In genomic region chr9:59694571-59695450, GRCm38 (mm10) we compare ENCODE assay signal across 15 mouse cellular contexts. TPM values are rescaled to one million over a fixed set of nuclear protein-coding genes. Genes with fewer than 3 reads are reported as not detected.
A peak's percentile ranks its signal among the peaks of the same experiment; 100 is the strongest.
DNase-seq lines count a peak whose midpoint lies in the region; ATAC-seq and TF ChIP-seq lines count a peak whose summit lies in the region.
"Had no signal": no experiment of that assay in that cellular context is flagged by ENCODE, and none has a peak within 500 bp of the region (broad histone marks: within the 10 kb centered on the region; RNA-seq: fewer than 3 reads in every experiment).

No protein-coding gene starts in this region.

- H3K4me2 ChIP-seq in embryonic facial prominence, embryonic 14.5 days (ENCODE audit: low read depth, low read length), result no peak overlapping the region
- H3K4me2 ChIP-seq in lung, embryonic 16.5 days (ENCODE audit: low read depth, low read length), result 0 out of 2 replicates have a peak overlapping the region, but pooled peaks have one; percentile 12
- H3K4me2 ChIP-seq in midbrain, embryonic 16.5 days (ENCODE audit: low read length), result no peak overlapping the region
- H3K4me2 ChIP-seq: hindbrain, embryonic 15.5 days had no signal

- no peak for DNase-seq in gastrocnemius, adult 2 months
- DNase-seq in gastrocnemius, postnatal 25 days, result no peak
- DNase-seq in 3134 (ENCODE audit: extremely low read depth, insufficient read length, low spot score), result peak; percentile 78
- DNase-seq in embryonic facial prominence, embryonic 14.5 days (ENCODE audit: low spot score), result no peak
- no peak for DNase-seq in cerebellum, adult 2 months
- DNase-seq in B cell, adult 2 months, result no peak
- DNase-seq: heart, adult 11 months; layer of hippocampus, postnatal 36 days; thymus, postnatal 4 days had no signal

- H3K9me3 ChIP-seq in embryonic facial prominence, embryonic 14.5 days (ENCODE audit: control insufficient read depth, low read length), result no peaks in the 10 kb centered on the region
- H3K9me3 ChIP-seq in lung, embryonic 16.5 days (ENCODE audit: control insufficient read depth, low read length), result no peaks in the 10 kb centered on the region
- no peaks in the 10 kb centered on the region for H3K9me3 ChIP-seq in midbrain, embryonic 16.5 days (replicated peaks; ENCODE audit: control insufficient read depth, low read length, poor library complexity, severe bottlenecking)
- H3K9me3 ChIP-seq: hindbrain, embryonic 15.5 days had no signal

- H3K27me3 ChIP-seq in embryonic facial prominence, embryonic 14.5 days (replicated peaks; ENCODE audit: control insufficient read depth, insufficient read depth, low read length), result no peaks in the 10 kb centered on the region
- no peaks in the 10 kb centered on the region for H3K27me3 ChIP-seq in lung, embryonic 16.5 days (ENCODE audit: control insufficient read depth, insufficient read depth, low read depth, low read length)
- H3K27me3 ChIP-seq in cerebellum, adult 2 months (ENCODE audit: control insufficient read depth, insufficient read depth, low read length), result no peaks in the 10 kb centered on the region
- no peaks in the 10 kb centered on the region for H3K27me3 ChIP-seq in midbrain, embryonic 16.5 days (ENCODE audit: control insufficient read depth, insufficient read depth, low read depth, low read length)
- H3K27me3 ChIP-seq: hindbrain, embryonic 15.5 days had no signal

- intact Hi-C loops in gastrocnemius, adult 2 months (cut with DNase I), result no loop called here

- no peak for TF ChIP-seq POLR2A in cerebellum, adult 2 months (IDR thresholded peaks at IDR 0.05; ENCODE audit: borderline replicate concordance, insufficient read depth, low read length)

- ATAC-seq in embryonic facial prominence, embryonic 14.5 days (ENCODE audit: low read depth), result no peak
- no peak for ATAC-seq in lung, embryonic 16.5 days (ENCODE audit: low read depth)
- ATAC-seq in midbrain, embryonic 16.5 days, result no peak
- ATAC-seq: forebrain, embryonic 16.5 days had no signal

- H3K4me1 ChIP-seq in embryonic facial prominence, embryonic 14.5 days (ENCODE audit: control insufficient read depth, insufficient read depth, low read length), result peaks cover 24% of the 10 kb centered on the region
- peaks cover 43% of the 10 kb centered on the region for H3K4me1 ChIP-seq in lung, embryonic 16.5 days (replicated peaks; ENCODE audit: control insufficient read depth, insufficient read depth, low read length)
- H3K4me1 ChIP-seq in cerebellum, adult 2 months (ENCODE audit: control insufficient read depth, insufficient read depth, low read length), result peaks cover 3% of the 10 kb centered on the region; the same call in 1 of the 2 replicates
- H3K4me1 ChIP-seq in midbrain, embryonic 16.5 days (ENCODE audit: control insufficient read depth, insufficient read depth, low read length), result no peaks in the 10 kb centered on the region; the same call in 1 of the 2 replicates

- H3K4me3 ChIP-seq in gastrocnemius, adult 2 months, result no peak overlapping the region
- no peak overlapping the region for H3K4me3 ChIP-seq in embryonic facial prominence, embryonic 14.5 days (ENCODE audit: low read depth, low read length)
- no peak overlapping the region for H3K4me3 ChIP-seq in lung, embryonic 16.5 days (ENCODE audit: low read length)
- no peak overlapping the region for H3K4me3 ChIP-seq in cerebellum, adult 2 months (replicated peaks; ENCODE audit: insufficient read depth, low read depth, low read length)
- no peak overlapping the region for H3K4me3 ChIP-seq in midbrain, embryonic 16.5 days (ENCODE audit: low read depth, low read length)
- H3K4me3 ChIP-seq: hindbrain, embryonic 15.5 days had no signal

- no peaks in the 10 kb centered on the region for H3K36me3 ChIP-seq in embryonic facial prominence, embryonic 14.5 days (ENCODE audit: control insufficient read depth, insufficient read depth, low read length)
- no peaks in the 10 kb centered on the region for H3K36me3 ChIP-seq in lung, embryonic 16.5 days (ENCODE audit: control insufficient read depth, insufficient read depth, low read length)
- no peaks in the 10 kb centered on the region for H3K36me3 ChIP-seq in midbrain, embryonic 16.5 days (ENCODE audit: control insufficient read depth, insufficient read depth, low read length)
- H3K36me3 ChIP-seq: hindbrain, embryonic 15.5 days had no signal

- 39% methylated on average over 16 of the region's 16 CpGs for WGBS in embryonic facial prominence, embryonic 14.5 days
- 31% methylated on average over 16 of the region's 16 CpGs for WGBS in lung, embryonic 16.5 days
- 67% methylated on average over 16 of the region's 16 CpGs for WGBS in cerebellum, adult 2 months
- 69% methylated on average over 16 of the region's 16 CpGs for WGBS in midbrain, embryonic 16.5 days

- H3K9ac ChIP-seq in embryonic facial prominence, embryonic 14.5 days (ENCODE audit: low read depth, low read length), result no peak overlapping the region
- no peak overlapping the region for H3K9ac ChIP-seq in lung, embryonic 16.5 days (ENCODE audit: low read length)
- no peak overlapping the region for H3K9ac ChIP-seq in midbrain, embryonic 16.5 days (ENCODE audit: low read depth, low read length)
- H3K9ac ChIP-seq: hindbrain, embryonic 15.5 days had no signal

- no peak for TF ChIP-seq CTCF in gastrocnemius, adult 2 months (IDR thresholded peaks at IDR 0.05)
- TF ChIP-seq CTCF in cerebellum, adult 2 months (IDR thresholded peaks at IDR 0.05; ENCODE audit: borderline replicate concordance, insufficient read depth, low read depth, low read length), result no peak

- H3K27ac ChIP-seq in gastrocnemius, adult 2 months, result peak overlapping the region; percentile 79
- H3K27ac ChIP-seq in embryonic facial prominence, embryonic 14.5 days (replicated peaks; ENCODE audit: low read depth, low read length), result peak overlapping the region; percentile 49; the same call in 1 of the 2 replicates
- peak overlapping the region; percentile 86 for H3K27ac ChIP-seq in lung, embryonic 16.5 days (ENCODE audit: low read length)
- no peak overlapping the region for H3K27ac ChIP-seq in cerebellum, adult 2 months (ENCODE audit: insufficient read depth, low read length)
- no peak overlapping the region for H3K27ac ChIP-seq in midbrain, embryonic 16.5 days (ENCODE audit: low read length)
- H3K27ac ChIP-seq: hindbrain, embryonic 15.5 days; kidney, postnatal 0 days had no signal

RNA-seq across cellular contexts. Expression of gene Gramd2, which starts 14.9 kb away (rescaled TPM):
- under 1 TPM; 0.11 to 0.13 TPM for total RNA-seq in gastrocnemius, adult 2 months (2021)
- total RNA-seq in gastrocnemius, postnatal 25 days (2021), result under 1 TPM in 1 of 2 experiments, not detected in 1; 0.27 TPM
- 4.5 and 5.4 TPM in 2 replicates for polyA plus RNA-seq in embryonic facial prominence, embryonic 14.5 days (2014; fragmentation: Nextera tagmentation; extraction: Ambion mirVana)
- polyA plus RNA-seq in lung, embryonic 16.5 days (2015; fragmentation: Nextera tagmentation; extraction: Ambion mirVana), result 11.0 and 13.2 TPM in 2 replicates
- 2.6 and 3.0 TPM in 2 replicates for polyA plus RNA-seq in cerebellum, adult 2 months (2012; rRNA removed)
- 5.1 and 6.1 TPM in 2 replicates for polyA plus RNA-seq in midbrain, embryonic 16.5 days (2015; fragmentation: Nextera tagmentation; extraction: Ambion mirVana)
- total RNA-seq: megakaryocyte progenitor cell, adult 5-6 weeks had no signal

RNA-seq across cellular contexts. Expression of gene Pkm, which starts 38.6 kb away (rescaled TPM):
- total RNA-seq in gastrocnemius, adult 2 months (2021), result 1,000 to 10,000 TPM; 2,556 to 3,331 TPM
- 1,000 to 10,000 TPM; 2,850 to 2,853 TPM for total RNA-seq in gastrocnemius, postnatal 25 days (2021)
- 1,005 and 1,158 TPM in 2 replicates for polyA plus RNA-seq in embryonic facial prominence, embryonic 14.5 days (2014; fragmentation: Nextera tagmentation; extraction: Ambion mirVana)
- 1,125 and 1,193 TPM in 2 replicates for polyA plus RNA-seq in lung, embryonic 16.5 days (2015; fragmentation: Nextera tagmentation; extraction: Ambion mirVana)
- polyA plus RNA-seq in cerebellum, adult 2 months (2012; rRNA removed), result 2,306 and 2,370 TPM in 2 replicates
- polyA plus RNA-seq in midbrain, embryonic 16.5 days (2015; fragmentation: Nextera tagmentation; extraction: Ambion mirVana), result 962 and 996 TPM in 2 replicates

RNA-seq across cellular contexts. Expression of gene Senp8, which starts 55.7 kb away (rescaled TPM):
- total RNA-seq in gastrocnemius, adult 2 months (2021), result 10 to 100 TPM in 1 of 2 experiments, 1 to 10 TPM in 1; 9.1 to 13.4 TPM
- 1 to 10 TPM; 8.9 to 9.2 TPM for total RNA-seq in gastrocnemius, postnatal 25 days (2021)
- 10.0 and 12.3 TPM in 2 replicates for polyA plus RNA-seq in embryonic facial prominence, embryonic 14.5 days (2014; fragmentation: Nextera tagmentation; extraction: Ambion mirVana)
- 9.1 and 9.9 TPM in 2 replicates for polyA plus RNA-seq in lung, embryonic 16.5 days (2015; fragmentation: Nextera tagmentation; extraction: Ambion mirVana)
- polyA plus RNA-seq in cerebellum, adult 2 months (2012; rRNA removed), result 6.1 TPM in 2 replicates
- 12.0 and 12.6 TPM in 2 replicates for polyA plus RNA-seq in midbrain, embryonic 16.5 days (2015; fragmentation: Nextera tagmentation; extraction: Ambion mirVana)

RNA-seq across cellular contexts. Expression of gene Myo9a, which starts 55.9 kb away (rescaled TPM):
- total RNA-seq in gastrocnemius, adult 2 months (2021), result 10 to 100 TPM in 1 of 2 experiments, 1 to 10 TPM in 1; 9.3 to 10.7 TPM
- total RNA-seq in gastrocnemius, postnatal 25 days (2021), result 1 to 10 TPM; 7.8 to 9.6 TPM
- 18.3 and 19.4 TPM in 2 replicates for polyA plus RNA-seq in embryonic facial prominence, embryonic 14.5 days (2014; fragmentation: Nextera tagmentation; extraction: Ambion mirVana)
- polyA plus RNA-seq in lung, embryonic 16.5 days (2015; fragmentation: Nextera tagmentation; extraction: Ambion mirVana), result 12.3 and 12.6 TPM in 2 replicates
- 21.0 and 21.2 TPM in 2 replicates for polyA plus RNA-seq in cerebellum, adult 2 months (2012; rRNA removed)
- 26.8 and 30.3 TPM in 2 replicates for polyA plus RNA-seq in midbrain, embryonic 16.5 days (2015; fragmentation: Nextera tagmentation; extraction: Ambion mirVana)

Comparison
In these comparisons a context has a peak if more than half of its experiments do, and no peak if none do; other contexts are left out.
1. H3K27ac ChIP-seq: peak in gastrocnemius, adult 2 months (single experiment), embryonic facial prominence, embryonic 14.5 days (single experiment) and lung, embryonic 16.5 days (single experiment); none in cerebellum, adult 2 months (single experiment) and midbrain, embryonic 16.5 days (single experiment).